Mouse (Mus musculus): Measurements from ENCODE around the gene Rab11fip4. TPM values are rescaled to one million over a fixed set of nuclear protein-coding genes. Genes with fewer than 3 reads are reported as not detected.
A peak's percentile ranks its signal among the peaks of the same experiment; 100 is the strongest.

Rab11fip4 gene
- 13.6 TPM in 2 replicates for total RNA-seq (2012; rRNA removed)

- Histone ChIP-seq H3K4me1 (ENCODE audit: control insufficient read depth in 2 of 2, insufficient read depth in 2 of 2, low read length in 2 of 2, poor library complexity in 1 of 2) (peaks cover 0 to 8% of the 10 kb centered on the region in 2 experiments; a peak in 1 of 4 replicates), H3K36me3 (ENCODE audit: control insufficient read depth, insufficient read depth, low read length, poor library complexity, severe bottlenecking) (no peaks in the 10 kb centered on the region), H3K9ac (ENCODE audit: insufficient read depth, low read depth, low read length, poor library complexity, severe bottlenecking) (peak within 1 kb of the TSS; percentile 81), H3K4me3 (ENCODE audit: insufficient read depth in 1 of 2, low read depth in 1 of 2, low read length in 2 of 2, poor library complexity in 1 of 2, severe bottlenecking in 1 of 2) (peak within 1 kb of the TSS; percentile 73 to 88), H3K27ac (ENCODE audit: insufficient read depth, low read depth, low read length, poor library complexity, severe bottlenecking) (no peak within 1 kb of the TSS), H3K9me3 (ENCODE audit: control insufficient read depth, insufficient read depth, low read depth, low read length) (no peaks in the 10 kb centered on the region)
- no peak for DNase-seq (ENCODE audit: low read depth, low spot score)
- in situ Hi-C loops (cut with MboI; ENCODE audit: low sequenced_read_pairs in 2 of 2, unreplicated experiment in 2 of 2), result loop anchor here in 1 of 2 experiments (25.0 kb wide), 1 partner anchor 321 kb away; no protein-coding TSS in a partner anchor
- TF ChIP-seq ZC3H11A (IDR thresholded peaks at IDR 0.05; ENCODE audit: borderline replicate concordance, low read depth, low read length) (no peak), HCFC1 (IDR thresholded peaks at IDR 0.05; ENCODE audit: borderline replicate concordance, insufficient read depth, low read length) (no peak), ZNF384 (IDR thresholded peaks at IDR 0.05; ENCODE audit: low read depth, low read length) (no peak), MAFK (IDR thresholded peaks at IDR 0.05; ENCODE audit: insufficient read depth, low read depth, low read length) (no peak), CHD2 (IDR thresholded peaks at IDR 0.05; ENCODE audit: low read depth, low read length) (no peak)
Measured at GRCm38 (mm10) chr11:79590664-79591590, at the start of gene Rab11fip4. TSS of gene Rab11fip4 (plus strand) at chr11:79591212.

DNA sequence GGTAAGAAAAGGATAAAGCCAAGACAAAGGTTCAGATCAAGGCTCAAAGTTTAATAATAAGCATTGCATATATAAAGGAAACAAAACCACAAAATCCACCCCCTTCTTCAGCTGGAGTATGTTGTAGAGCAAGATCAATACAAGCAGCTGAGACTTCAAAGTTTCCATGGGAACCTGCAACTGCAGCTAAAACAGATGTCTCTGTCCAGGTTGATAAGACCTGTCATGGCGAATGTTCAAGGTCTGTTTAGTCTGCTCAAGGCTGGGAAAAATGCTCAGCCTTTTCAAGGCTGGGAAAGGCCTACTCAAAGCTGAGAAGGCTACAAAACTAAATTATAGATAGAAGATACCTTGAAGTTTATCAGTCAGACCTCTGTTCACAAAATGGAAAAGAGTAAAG is 38.4 kb upstream of the Rab11fip4 start:
- H3K4me1 ChIP-seq (ENCODE audit: control insufficient read depth in 2 of 2, insufficient read depth in 2 of 2, low read length in 2 of 2, poor library complexity in 1 of 2), result no peaks in the 10 kb centered on the region
- H3K27ac ChIP-seq (ENCODE audit: insufficient read depth, low read depth, low read length, poor library complexity, severe bottlenecking), result no peak overlapping the region
- no peak for TF ChIP-seq MAFK (IDR thresholded peaks at IDR 0.05; ENCODE audit: insufficient read depth, low read depth, low read length)
- H3K9me3 ChIP-seq (ENCODE audit: control insufficient read depth, insufficient read depth, low read depth, low read length), result no peaks in the 10 kb centered on the region
- in situ Hi-C loops (cut with MboI; ENCODE audit: low sequenced_read_pairs in 2 of 2, unreplicated experiment in 2 of 2), result no loop called here
- H3K4me3 ChIP-seq (ENCODE audit: insufficient read depth in 1 of 2, low read depth in 1 of 2, low read length in 2 of 2, poor library complexity in 1 of 2, severe bottlenecking in 1 of 2), result no peak overlapping the region
- H3K9ac ChIP-seq (ENCODE audit: insufficient read depth, low read depth, low read length, poor library complexity, severe bottlenecking), result no peak overlapping the region
- no peak for DNase-seq (ENCODE audit: low read depth, low spot score)
- H3K36me3 ChIP-seq (ENCODE audit: control insufficient read depth, insufficient read depth, low read length, poor library complexity, severe bottlenecking), result no peaks in the 10 kb centered on the region

- H3K4me1 ChIP-seq (ENCODE audit: control insufficient read depth in 2 of 2, insufficient read depth in 2 of 2, low read length in 2 of 2, poor library complexity in 1 of 2), result no peaks in the 10 kb centered on the region
- H3K4me3 ChIP-seq (ENCODE audit: insufficient read depth in 1 of 2, low read depth in 1 of 2, low read length in 2 of 2, poor library complexity in 1 of 2, severe bottlenecking in 1 of 2), result no peak overlapping the region
- no peak overlapping the region for H3K9ac ChIP-seq (ENCODE audit: insufficient read depth, low read depth, low read length, poor library complexity, severe bottlenecking)
- DNase-seq (ENCODE audit: low read depth, low spot score), result no peak
- no peaks in the 10 kb centered on the region for H3K9me3 ChIP-seq (ENCODE audit: control insufficient read depth, insufficient read depth, low read depth, low read length)
- peaks cover 5% of the 10 kb centered on the region for H3K36me3 ChIP-seq (ENCODE audit: control insufficient read depth, insufficient read depth, low read length, poor library complexity, severe bottlenecking)
- H3K27ac ChIP-seq (ENCODE audit: insufficient read depth, low read depth, low read length, poor library complexity, severe bottlenecking), result no peak overlapping the region
- no peak for TF ChIP-seq ZC3H11A (IDR thresholded peaks at IDR 0.05; ENCODE audit: borderline replicate concordance, low read depth, low read length)
- TF ChIP-seq MAFK (IDR thresholded peaks at IDR 0.05; ENCODE audit: insufficient read depth, low read depth, low read length), result no peak
- TF ChIP-seq CHD2 (IDR thresholded peaks at IDR 0.05; ENCODE audit: low read depth, low read length), result no peak
- no peak for TF ChIP-seq HCFC1 (IDR thresholded peaks at IDR 0.05; ENCODE audit: borderline replicate concordance, insufficient read depth, low read length)
- TF ChIP-seq ZNF384 (IDR thresholded peaks at IDR 0.05; ENCODE audit: low read depth, low read length), result no peak
- in situ Hi-C loops (cut with MboI; ENCODE audit: low sequenced_read_pairs in 2 of 2, unreplicated experiment in 2 of 2), result no loop called here
Measured at GRCm38 (mm10) chr11:79560536-79560935, 30.5 kb upstream of the Rab11fip4 start.

DNA sequence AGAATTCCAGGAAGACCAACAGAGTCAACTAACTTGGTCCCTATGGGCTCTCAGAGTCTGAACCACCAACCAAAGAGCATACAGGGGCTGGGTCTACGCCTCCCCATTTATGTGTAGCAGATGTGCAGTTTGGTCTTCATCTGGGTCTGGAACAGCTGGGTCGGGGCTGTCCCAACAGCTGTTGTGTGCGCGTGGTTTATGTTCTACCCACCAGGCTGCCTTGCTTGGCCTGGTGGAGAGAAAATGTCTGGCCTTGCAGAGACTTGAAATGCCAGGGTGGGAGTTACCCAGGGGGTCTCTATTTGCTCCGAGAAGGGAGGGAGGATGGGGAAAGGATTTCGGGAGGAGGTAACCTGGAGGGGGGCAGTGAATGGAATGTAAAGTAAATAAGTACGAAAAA is 27.5 kb upstream of the Rab11fip4 start:
- Histone ChIP-seq H3K27ac (ENCODE audit: insufficient read depth, low read depth, low read length, poor library complexity, severe bottlenecking) (no peak overlapping the region), H3K36me3 (ENCODE audit: control insufficient read depth, insufficient read depth, low read length, poor library complexity, severe bottlenecking) (peaks cover 7% of the 10 kb centered on the region), H3K9me3 (ENCODE audit: control insufficient read depth, insufficient read depth, low read depth, low read length) (no peaks in the 10 kb centered on the region), H3K4me3 (ENCODE audit: insufficient read depth in 1 of 2, low read depth in 1 of 2, low read length in 2 of 2, poor library complexity in 1 of 2, severe bottlenecking in 1 of 2) (no peak overlapping the region), H3K4me1 (ENCODE audit: control insufficient read depth in 2 of 2, insufficient read depth in 2 of 2, low read length in 2 of 2, poor library complexity in 1 of 2) (no peaks in the 10 kb centered on the region), H3K9ac (ENCODE audit: insufficient read depth, low read depth, low read length, poor library complexity, severe bottlenecking) (no peak overlapping the region)
- in situ Hi-C loops (cut with MboI; ENCODE audit: low sequenced_read_pairs in 2 of 2, unreplicated experiment in 2 of 2), result no loop called here
- DNase-seq (ENCODE audit: low read depth, low spot score), result no peak
- TF ChIP-seq HCFC1 (IDR thresholded peaks at IDR 0.05; ENCODE audit: borderline replicate concordance, insufficient read depth, low read length), result no peak
- TF ChIP-seq CHD2 (IDR thresholded peaks at IDR 0.05; ENCODE audit: low read depth, low read length), result no peak
- TF ChIP-seq MAFK (IDR thresholded peaks at IDR 0.05; ENCODE audit: insufficient read depth, low read depth, low read length), result no peak
- no peak for TF ChIP-seq ZNF384 (IDR thresholded peaks at IDR 0.05; ENCODE audit: low read depth, low read length)

Measured in ES-E14 (cell line).